Mouse (Mus musculus) megakaryocyte, embryonic 14.5 days (primary cell): ENCODE measurements at regions not wholly inside any gene's neighbourhood (a gene's known extent, or its start where the extent isn't known, plus 50 kb on each side); places are given as distances from the start of the nearest gene placed in this dataset.

Source experiments
- FLI1 ChIP-seq: IDR thresholded peaks from 2 replicates; pipeline ENCODE4 v1.6.1; 2012; ENCODE audit warnings: low read length, inconsistent platforms, mixed read lengths
- GATA1 ChIP-seq: IDR thresholded peaks from 3 replicates; pipeline ENCODE4 v1.6.1; 2012; ENCODE audit warnings: mixed read lengths, low read length, inconsistent platforms, borderline replicate concordance

GRCm38 (mm10) chr10:92075469-92075868 lies 646.8 kb downstream of the Nedd1 start:
- TF ChIP-seq GATA1 (no peak), FLI1 (no peak)
